Mouse (Mus musculus): ENCODE measurements around the gene Pgc. TPM values are rescaled to one million over a fixed set of nuclear protein-coding genes. Genes with fewer than 3 reads are reported as not detected.
A peak's percentile ranks its signal among the peaks of the same experiment; 100 is the strongest.

Pgc gene
- polyA plus RNA-seq, 1 experiment from 2014 or later, result not detected

- no peak overlapping the region for H3K9ac ChIP-seq
- no peak for ATAC-seq (ENCODE audit: insufficient read depth)
- no peak overlapping the region for H3K4me2 ChIP-seq
- H3K4me1 ChIP-seq (replicated peaks), result peaks cover 61% of the 10 kb centered on the region
- H3K27ac ChIP-seq (replicated peaks), result no peak overlapping the region
- H3K9me3 ChIP-seq (replicated peaks), result no peaks in the 10 kb centered on the region
- WGBS (ENCODE audit: insufficient replicate concordance), result 67% methylated on average over 5 of the region's 5 CpGs
- no peak overlapping the region for H3K4me3 ChIP-seq (replicated peaks)
- H3K27me3 ChIP-seq, result no peaks in the 10 kb centered on the region
- H3K36me3 ChIP-seq (replicated peaks), result peaks cover 8% of the 10 kb centered on the region
Measured at GRCm38 (mm10) chr17:47751811-47752210, 25.2 kb downstream of the Pgc start.

GRCm38 (mm10) chr17:47753130-47753775 is 26.6 kb downstream of the Pgc start:
- 19% methylated on average over 8 of the region's 8 CpGs for WGBS (ENCODE audit: insufficient replicate concordance)
- Histone ChIP-seq H3K4me1 (replicated peaks) (peaks cover 67% of the 10 kb centered on the region), H3K4me3 (replicated peaks) (no peak overlapping the region), H3K36me3 (replicated peaks) (peaks cover 8% of the 10 kb centered on the region), H3K9me3 (replicated peaks) (no peaks in the 10 kb centered on the region), H3K27ac (replicated peaks) (peak overlapping the region; percentile 69), H3K9ac (no peak overlapping the region), H3K4me2 (peak overlapping the region; percentile 47), H3K27me3 (no peaks in the 10 kb centered on the region)
- peak; percentile 64 for ATAC-seq (ENCODE audit: insufficient read depth)

- WGBS (ENCODE audit: insufficient replicate concordance), result 25% methylated on average over 12 of the region's 13 CpGs
- H3K4me3 ChIP-seq (replicated peaks), result 0 out of 2 replicates have a peak overlapping the region, but pooled peaks have one; percentile 0
- peaks cover 59% of the 10 kb centered on the region for H3K4me1 ChIP-seq (replicated peaks)
- no peaks in the 10 kb centered on the region for H3K9me3 ChIP-seq (replicated peaks)
- ATAC-seq (ENCODE audit: insufficient read depth), result peak; percentile 50
- peak overlapping the region; percentile 29 for H3K4me2 ChIP-seq
- H3K36me3 ChIP-seq (replicated peaks), result peaks cover 8% of the 10 kb centered on the region
- H3K27me3 ChIP-seq, result no peaks in the 10 kb centered on the region
- H3K27ac ChIP-seq (replicated peaks), result peak overlapping the region; percentile 69
- H3K9ac ChIP-seq, result no peak overlapping the region
Measured at GRCm38 (mm10) chr17:47754246-47754645, 27.6 kb downstream of the Pgc start.

DNA sequence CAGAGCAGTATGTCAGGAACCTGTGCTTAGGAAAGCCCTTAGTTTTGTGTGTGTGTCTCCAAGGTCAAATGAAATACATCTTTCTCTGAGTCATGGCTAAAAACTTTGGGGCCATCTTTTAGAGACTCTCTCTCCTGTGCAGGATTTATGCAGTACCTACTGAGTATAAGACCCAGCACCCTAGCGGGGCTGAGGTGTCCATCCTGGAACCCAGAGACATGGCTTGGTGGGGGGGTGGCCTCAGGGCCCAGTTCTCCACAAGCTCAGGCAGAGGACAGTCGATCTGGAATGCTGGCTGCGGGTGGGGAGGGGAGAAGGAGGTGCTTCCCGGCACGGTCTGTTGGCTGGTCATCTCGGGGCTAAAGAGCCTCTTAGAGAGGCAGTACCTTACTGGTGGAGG is 29.7 kb downstream of the Pgc start:
- Histone ChIP-seq H3K4me2 (no peak overlapping the region), H3K36me3 (replicated peaks) (peaks cover 6% of the 10 kb centered on the region), H3K9ac (no peak overlapping the region), H3K4me1 (replicated peaks) (peaks cover 61% of the 10 kb centered on the region), H3K27ac (replicated peaks) (no peak overlapping the region), H3K4me3 (replicated peaks) (no peak overlapping the region), H3K27me3 (no peaks in the 10 kb centered on the region), H3K9me3 (replicated peaks) (no peaks in the 10 kb centered on the region)
- no peak for ATAC-seq (ENCODE audit: insufficient read depth)
- 68% methylated on average over 6 of the region's 6 CpGs for WGBS (ENCODE audit: insufficient replicate concordance)

DNA sequence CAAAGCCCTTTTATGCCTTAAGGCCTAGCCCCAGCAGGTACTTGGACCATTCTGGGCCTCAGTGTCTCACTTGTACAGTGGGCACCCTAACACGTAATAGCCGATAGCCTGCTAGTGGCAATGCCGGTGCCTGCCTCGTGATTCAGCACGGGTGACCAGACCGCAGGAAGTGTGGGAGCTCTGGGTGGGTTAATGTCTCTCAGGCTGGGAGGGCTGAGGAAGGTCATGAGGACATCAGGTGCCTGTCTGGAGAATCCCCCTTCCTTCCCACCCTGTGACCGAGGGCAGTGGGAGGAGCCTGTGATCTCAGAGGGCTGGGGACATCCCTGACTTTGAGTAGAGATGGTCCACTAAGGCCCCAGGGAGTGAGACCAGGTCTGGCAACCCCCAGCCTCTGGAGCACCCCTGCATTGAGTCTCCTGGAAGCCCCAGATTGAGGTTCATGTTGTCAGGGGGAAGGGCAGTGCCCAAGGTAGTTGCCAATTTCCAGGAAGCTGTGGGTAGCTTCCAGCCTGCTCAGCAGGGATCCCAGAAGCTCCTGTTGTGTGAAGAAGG is 30.5 kb downstream of the Pgc start:
- no peak overlapping the region for H3K9ac ChIP-seq
- no peak overlapping the region for H3K4me3 ChIP-seq (replicated peaks)
- H3K4me2 ChIP-seq, result no peak overlapping the region
- WGBS (ENCODE audit: insufficient replicate concordance), result 59% methylated on average over 7 of the region's 7 CpGs
- no peaks in the 10 kb centered on the region for H3K9me3 ChIP-seq (replicated peaks)
- H3K36me3 ChIP-seq (replicated peaks), result no peaks in the 10 kb centered on the region
- ATAC-seq (ENCODE audit: insufficient read depth), result no peak
- H3K4me1 ChIP-seq (replicated peaks), result peaks cover 63% of the 10 kb centered on the region
- H3K27ac ChIP-seq (replicated peaks), result no peak overlapping the region
- no peaks in the 10 kb centered on the region for H3K27me3 ChIP-seq

DNA sequence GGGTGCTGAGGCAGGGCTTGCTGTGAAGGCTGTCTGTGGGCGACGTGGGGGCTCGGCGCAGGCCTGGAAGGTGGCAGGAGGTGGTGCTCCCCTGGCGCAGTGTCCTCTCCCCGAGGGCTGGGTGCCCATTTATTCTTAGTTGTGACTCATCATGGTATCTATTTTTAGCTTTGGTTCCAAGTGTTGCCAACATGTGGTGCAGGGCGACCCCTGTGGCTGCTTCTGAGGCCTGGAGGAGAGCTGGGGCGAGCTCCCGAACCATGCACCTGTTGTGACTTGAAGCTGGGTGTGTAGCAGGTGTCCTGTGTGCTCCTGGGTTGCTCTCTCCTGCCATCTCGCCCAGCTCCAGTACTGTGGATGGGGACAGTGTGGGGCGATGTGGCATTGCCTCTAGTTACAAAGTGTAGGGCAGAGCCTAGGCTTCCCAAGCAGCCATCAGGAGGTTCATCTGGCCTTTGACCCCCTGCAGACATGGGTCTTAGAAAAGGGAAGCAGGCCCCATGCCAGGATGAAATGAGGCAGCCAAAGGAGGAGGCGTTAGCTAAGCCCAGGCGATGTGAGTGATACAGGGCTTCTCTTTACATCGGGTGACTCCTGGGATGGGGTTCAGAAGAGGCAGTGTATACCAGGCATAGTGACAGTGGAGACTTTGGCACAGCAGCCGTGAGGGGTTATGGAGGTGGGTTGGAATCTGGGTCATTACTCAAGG is 33.2 kb downstream of the Pgc start:
- no peak overlapping the region for H3K9ac ChIP-seq
- H3K4me2 ChIP-seq, result no peak overlapping the region
- H3K9me3 ChIP-seq (replicated peaks), result no peaks in the 10 kb centered on the region
- H3K4me3 ChIP-seq (replicated peaks), result no peak overlapping the region
- no peaks in the 10 kb centered on the region for H3K27me3 ChIP-seq
- no peak overlapping the region for H3K27ac ChIP-seq (replicated peaks)
- 61% methylated on average over 15 of the region's 15 CpGs for WGBS (ENCODE audit: insufficient replicate concordance)
- no peaks in the 10 kb centered on the region for H3K36me3 ChIP-seq (replicated peaks)
- ATAC-seq (ENCODE audit: insufficient read depth), result no peak
- peaks cover 51% of the 10 kb centered on the region for H3K4me1 ChIP-seq (replicated peaks)

DNA sequence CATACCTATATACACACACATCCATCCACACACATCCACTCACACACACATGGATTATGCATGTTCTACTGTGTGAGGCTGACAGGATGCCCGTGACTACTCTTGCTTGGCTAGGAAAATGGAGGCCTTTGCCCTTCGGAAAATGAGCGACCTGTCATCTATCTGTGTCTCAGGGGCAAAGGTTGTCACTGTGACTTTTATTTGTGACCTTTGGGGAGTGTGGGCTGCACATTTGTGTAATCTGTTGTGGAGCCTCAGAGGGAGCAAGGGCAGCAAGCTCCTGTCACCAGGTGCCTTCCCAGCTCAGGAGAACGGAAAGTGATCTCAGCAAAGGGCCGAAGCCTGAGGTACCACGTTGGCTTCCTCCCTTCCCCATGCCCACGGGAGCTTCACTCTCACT is 35.4 kb downstream of the Pgc start:
- no peaks in the 10 kb centered on the region for H3K9me3 ChIP-seq (replicated peaks)
- H3K4me1 ChIP-seq (replicated peaks), result peaks cover 52% of the 10 kb centered on the region
- ATAC-seq (ENCODE audit: insufficient read depth), result peak; percentile 28; the same call in 1 of the 2 replicates
- H3K4me3 ChIP-seq (replicated peaks), result no peak overlapping the region
- H3K27me3 ChIP-seq, result no peaks in the 10 kb centered on the region
- no peaks in the 10 kb centered on the region for H3K36me3 ChIP-seq (replicated peaks)
- no peak overlapping the region for H3K9ac ChIP-seq
- peak overlapping the region; percentile 55; the same call in 1 of the 2 replicates for H3K27ac ChIP-seq (replicated peaks)
- H3K4me2 ChIP-seq, result no peak overlapping the region
- 70% methylated on average over 7 of the region's 7 CpGs for WGBS (ENCODE audit: insufficient replicate concordance)

DNA sequence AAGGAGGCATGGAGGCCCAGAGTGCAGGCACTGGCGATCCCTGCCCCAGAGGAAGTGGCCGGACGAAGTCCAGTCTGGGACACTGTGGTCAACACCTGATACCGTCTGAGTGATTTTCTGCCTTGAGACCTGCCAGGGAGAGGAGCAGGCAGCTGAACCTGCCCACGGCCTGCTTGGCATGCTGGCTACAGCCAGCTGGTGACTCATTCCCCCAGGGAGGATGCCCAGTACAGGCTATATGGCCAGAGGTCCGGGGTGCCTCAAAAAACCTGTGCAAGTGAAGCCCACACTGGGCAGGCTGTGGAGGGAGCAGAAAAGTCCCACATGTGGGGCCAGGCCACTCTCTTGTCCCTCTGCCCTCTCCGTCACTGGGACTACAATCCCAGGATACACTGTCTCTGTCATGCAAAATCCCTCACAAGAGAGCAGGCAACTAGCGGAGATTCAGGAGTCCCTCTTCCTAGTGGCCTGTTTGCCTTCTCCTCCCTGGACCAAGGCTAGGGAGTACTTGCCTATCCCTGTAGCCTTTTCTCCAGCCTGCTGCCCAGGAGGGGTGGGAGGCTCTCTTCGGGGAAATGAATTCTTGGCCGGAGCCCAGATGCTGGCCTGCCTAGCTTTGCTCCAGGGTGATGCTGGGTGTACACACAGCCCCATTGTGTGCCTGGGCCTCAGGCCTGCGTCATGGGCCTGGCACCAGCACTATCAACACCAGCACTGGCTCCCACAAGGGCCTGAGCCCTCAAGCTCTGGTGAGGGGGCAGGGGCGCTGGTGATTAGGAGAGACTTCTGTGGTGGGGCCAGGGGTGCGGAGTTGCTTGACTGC is 36.1 kb downstream of the Pgc start:
- no peaks in the 10 kb centered on the region for H3K9me3 ChIP-seq (replicated peaks)
- peak; percentile 24; the same call in 1 of the 2 replicates for ATAC-seq (ENCODE audit: insufficient read depth)
- H3K27ac ChIP-seq (replicated peaks), result peak overlapping the region; percentile 55; the same call in 1 of the 2 replicates
- WGBS (ENCODE audit: insufficient replicate concordance), result 67% methylated on average over 13 of the region's 13 CpGs
- no peak overlapping the region for H3K4me2 ChIP-seq
- H3K27me3 ChIP-seq, result no peaks in the 10 kb centered on the region
- H3K9ac ChIP-seq, result no peak overlapping the region
- H3K4me3 ChIP-seq (replicated peaks), result no peak overlapping the region
- no peaks in the 10 kb centered on the region for H3K36me3 ChIP-seq (replicated peaks)
- H3K4me1 ChIP-seq (replicated peaks), result peaks cover 55% of the 10 kb centered on the region

DNA sequence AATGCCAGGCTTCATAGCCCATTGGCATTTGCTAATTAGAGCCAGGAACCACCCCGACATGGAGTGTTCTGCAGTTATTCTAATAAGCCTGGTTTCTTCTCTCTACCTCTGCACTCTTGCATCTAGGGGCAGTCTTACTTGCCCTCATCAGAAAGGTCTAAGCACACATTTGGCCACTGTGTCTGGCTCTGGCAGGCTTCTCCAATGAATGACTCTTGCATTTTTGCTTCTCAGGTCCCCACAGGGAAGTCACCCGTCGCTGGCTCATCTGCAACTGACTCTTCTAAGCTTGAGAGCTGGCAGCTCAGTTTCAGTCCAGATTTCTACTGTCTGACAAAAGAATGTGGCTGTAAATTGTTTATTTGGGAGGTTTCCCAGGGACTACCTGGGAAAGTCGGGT is 39.3 kb downstream of the Pgc start:
- no peak overlapping the region for H3K9ac ChIP-seq
- WGBS (ENCODE audit: insufficient replicate concordance), result 54% methylated on average over 4 of the region's 4 CpGs
- no peak overlapping the region for H3K4me2 ChIP-seq
- 0 out of 2 replicates have a peak, but pooled peaks cover 3% of the 10 kb centered on the region for H3K27me3 ChIP-seq
- no peaks in the 10 kb centered on the region for H3K9me3 ChIP-seq (replicated peaks)
- H3K27ac ChIP-seq (replicated peaks), result peak overlapping the region; percentile 60
- H3K4me3 ChIP-seq (replicated peaks), result no peak overlapping the region
- no peak for ATAC-seq (ENCODE audit: insufficient read depth)
- no peaks in the 10 kb centered on the region for H3K36me3 ChIP-seq (replicated peaks)
- H3K4me1 ChIP-seq (replicated peaks), result peaks cover 62% of the 10 kb centered on the region

GRCm38 (mm10) chr17:47766407-47767043 is 39.9 kb downstream of the Pgc start:
- peak overlapping the region; percentile 60; the same call in 1 of the 2 replicates for H3K27ac ChIP-seq (replicated peaks)
- no peak overlapping the region for H3K9ac ChIP-seq
- WGBS (ENCODE audit: insufficient replicate concordance), result 69% methylated on average over 6 of the region's 6 CpGs
- no peak for ATAC-seq (ENCODE audit: insufficient read depth)
- H3K36me3 ChIP-seq (replicated peaks), result no peaks in the 10 kb centered on the region
- no peaks in the 10 kb centered on the region for H3K9me3 ChIP-seq (replicated peaks)
- H3K4me1 ChIP-seq (replicated peaks), result peaks cover 57% of the 10 kb centered on the region
- H3K27me3 ChIP-seq, result 0 out of 2 replicates have a peak, but pooled peaks cover 3% of the 10 kb centered on the region
- no peak overlapping the region for H3K4me2 ChIP-seq
- no peak overlapping the region for H3K4me3 ChIP-seq (replicated peaks)

All from liver, embryonic 15.5 days (tissue).